Mouse (Mus musculus): Measurements from ENCODE around the gene Dbf4. TPM values are rescaled to one million over a fixed set of nuclear protein-coding genes. Genes with fewer than 3 reads are reported as not detected.

Dbf4 gene
- total RNA-seq (2023): 39.8 to 52.0 TPM (median 45.3 TPM) in 4 replicates

DNA sequence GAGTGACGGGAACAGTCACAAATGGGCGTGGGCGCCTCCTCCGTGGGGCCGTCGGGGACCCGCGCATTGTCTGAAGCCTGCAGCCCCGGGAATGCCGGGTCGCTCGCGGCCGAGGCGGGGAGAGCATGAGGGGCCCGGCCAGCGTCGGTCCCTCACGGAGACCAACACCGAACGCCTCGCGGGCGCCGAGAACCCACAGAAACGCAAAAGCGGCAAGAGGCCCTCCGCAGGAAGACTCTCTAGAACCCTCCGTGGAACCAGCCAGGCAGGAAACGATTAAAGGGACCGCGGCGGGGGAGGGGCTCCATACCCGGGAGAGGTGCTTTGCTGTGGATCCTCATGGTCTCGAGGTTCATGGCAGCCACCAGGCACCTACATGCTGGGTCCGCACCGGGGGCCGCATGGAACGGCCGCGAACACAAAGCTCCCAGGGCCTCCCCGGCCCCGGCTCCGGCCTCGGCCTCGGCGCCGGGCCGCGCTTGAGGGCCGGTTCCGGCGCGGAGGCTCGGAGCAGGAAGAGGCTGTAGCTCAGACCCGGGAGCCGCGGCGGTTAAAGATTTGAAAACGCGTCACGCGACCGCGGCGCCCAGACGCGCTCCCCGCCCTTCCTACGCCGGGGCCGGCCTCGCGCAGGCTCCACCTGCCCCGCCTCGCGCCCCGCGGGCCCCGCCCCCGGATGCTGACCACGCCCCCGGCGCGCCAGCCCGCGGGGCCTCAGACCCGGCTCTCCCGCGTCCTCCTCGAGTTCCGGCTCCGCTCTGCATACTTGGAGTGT, at the start of gene Dbf4, which contains the start of gene Slc25a40:
Dbf4 (minus strand) TSS at position 560 of the 775 bp plus-strand sequence.
Slc25a40 (plus strand) TSS at position 694 of the 775 bp plus-strand sequence.

DNA sequence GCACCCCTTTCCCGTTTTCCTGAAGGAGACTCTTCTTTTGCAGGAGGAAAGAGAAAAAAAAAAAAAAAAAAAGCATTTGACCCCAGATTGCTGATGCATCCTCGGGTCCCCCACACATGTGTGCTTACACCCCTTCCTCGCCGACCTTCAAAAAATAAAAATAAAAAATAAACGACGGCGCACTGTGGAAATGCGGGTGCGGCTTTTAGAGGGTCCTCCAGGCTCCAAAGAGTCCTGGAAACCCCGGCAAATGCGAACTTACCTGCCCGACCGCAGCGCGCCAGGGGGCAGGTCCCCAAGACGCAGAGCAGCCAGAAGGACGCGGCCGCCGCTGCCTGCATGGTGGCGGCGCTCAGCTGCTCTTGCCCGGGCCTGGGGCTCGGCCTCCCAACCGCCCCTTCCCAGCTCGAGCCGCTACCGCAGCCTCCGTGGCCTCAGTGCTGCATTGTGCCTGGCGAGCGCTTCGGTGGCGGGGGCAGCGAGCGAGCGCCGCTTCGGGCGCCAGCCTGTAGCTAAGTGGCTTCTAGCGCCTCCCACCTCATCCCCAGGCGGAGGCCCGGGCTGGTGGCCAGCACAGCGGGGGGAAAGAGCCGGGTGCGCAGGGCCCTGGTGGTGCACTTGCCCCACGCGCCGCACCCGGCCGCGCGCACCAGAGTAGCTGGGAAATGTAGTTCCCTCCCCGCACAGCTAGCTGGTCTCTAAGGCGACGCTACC, 54.7 kb downstream of the Dbf4 start, which contains the start of gene Adam22:
Adam22 (minus strand) TSS at position 547 of the 714 bp plus-strand sequence.

Other genes with a start within 250 kb of the Dbf4 start
- gene Adam22, start 54.6 kb downstream of the Dbf4 start, total RNA-seq (2023): 0.39 TPM in 1 of 4 replicates, not detected in the others
- 8.4 to 10.2 TPM (median 9.3 TPM) in 4 replicates for gene Slc25a40, start 134 bp upstream of the Dbf4 start, total RNA-seq (2023)
- 1.1 to 3.0 TPM (median 1.6 TPM) in 4 replicates for gene Rundc3b, start 200.2 kb upstream of the Dbf4 start, total RNA-seq (2023)
- gene Abcb1a, start 237.4 kb upstream of the Dbf4 start, total RNA-seq (2023): 2.7 to 3.6 TPM (median 3.2 TPM) in 4 replicates

Measured in B cell, adult 62 days (primary cell).